Mouse (Mus musculus): ENCODE results near the gene Gm9758. TPM values are rescaled to one million over a fixed set of nuclear protein-coding genes. Genes with fewer than 3 reads are reported as not detected.

Gm9758 gene
- total RNA-seq, 2 experiments from 2014 or later: not detected

Other genes with a start within 250 kb of the Gm9758 start
- gene Speer4e, start 23.5 kb upstream of the Gm9758 start, total RNA-seq (2021): not detected
- gene Gm10354, start 64.0 kb upstream of the Gm9758 start, total RNA-seq (2021): not detected
- not detected for gene Gm17019, start 118.1 kb upstream of the Gm9758 start, total RNA-seq (2021)